Mouse (Mus musculus) liver, adult 2 months (tissue): ENCODE measurements around the gene Rad54l.

Experiments
- CTCF ChIP-seq: fragments of 200-500 bp; IDR thresholded peaks from 2 replicates; pipeline ENCODE4 v1.5.1; 2011; ENCODE audit warnings: low read depth, low read length, control low read depth
- POLR2A ChIP-seq: fragments of 200-500 bp; IDR thresholded peaks from 2 replicates; pipeline ENCODE4 v1.6.1; 2011; ENCODE audit warnings: low read length, control low read depth; ENCODE audit not compliant: insufficient read depth; ENCODE audit errors: extremely low read depth

DNA sequence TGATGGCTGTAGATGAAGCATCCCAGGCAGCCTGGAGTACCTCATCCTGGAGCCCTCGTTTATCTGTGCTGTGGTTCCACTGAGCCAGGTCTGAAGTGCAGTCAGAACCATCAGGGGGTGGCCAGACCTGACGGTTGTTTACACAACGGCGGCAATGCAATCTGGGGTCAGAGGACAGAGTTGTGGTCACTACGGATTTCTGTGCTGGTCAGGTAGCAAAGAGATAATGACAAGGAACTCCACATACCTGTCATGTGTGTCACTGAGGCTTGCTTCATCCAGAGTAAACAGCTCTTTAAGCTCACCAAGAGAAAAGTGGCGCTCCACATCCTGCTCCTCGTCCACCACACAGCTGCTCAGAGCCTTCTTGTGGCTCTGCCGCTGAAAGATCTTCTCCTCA is 26.3 kb downstream of the Rad54l start:
- no peak for TF ChIP-seq CTCF
- no peak for TF ChIP-seq POLR2A
